Mouse (Mus musculus) liver (tissue): Measurements from ENCODE around the gene Ranbp3l.
"Not testable (repeated sequence)": the region's sequence is repeated elsewhere in the genome, so short reads cannot be mapped to it uniquely, and the experiment has no call there.

Experiments used
- DNase-seq: peaks from one replicate; pipeline ENCODE4 v3.0.0-alpha.2; 2020; ENCODE audit warnings: mixed read lengths

The Ranbp3l gene

DNA sequence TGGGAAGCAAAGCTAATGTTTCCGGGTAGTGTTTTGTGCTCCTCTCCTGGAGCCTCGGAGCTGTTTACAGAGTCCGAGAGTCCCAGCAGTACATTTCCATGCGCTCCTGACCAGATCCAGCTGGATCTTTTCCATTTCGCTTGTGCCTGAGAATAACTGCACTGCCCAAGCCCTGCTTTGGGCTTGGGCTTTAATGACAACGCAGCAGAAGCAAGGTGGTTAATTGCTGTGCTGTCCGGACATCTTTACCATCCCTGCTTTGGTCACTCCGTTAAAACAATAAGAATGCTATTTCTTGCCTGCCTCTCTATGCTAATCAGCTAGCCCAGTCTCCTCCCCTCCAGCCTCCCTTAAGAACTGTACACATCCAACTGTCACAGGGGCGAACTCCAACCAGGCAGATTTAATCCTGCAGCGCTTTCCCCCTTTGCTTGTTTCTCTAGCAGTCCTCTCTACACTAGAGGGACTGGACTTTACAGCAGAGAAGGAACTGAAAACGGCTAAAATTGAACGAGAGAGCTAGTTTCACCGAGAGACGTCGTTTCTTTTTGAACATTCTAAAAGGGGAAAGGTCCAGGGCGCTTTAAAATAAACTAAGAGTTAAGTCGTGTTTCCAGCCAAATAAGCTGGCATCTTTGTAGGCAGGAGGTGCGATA, at the start of gene Ranbp3l:
TSS of gene Ranbp3l (plus strand) at position 377 of the 656 bp plus-strand sequence.
- peak; percentile 4 for DNase-seq

DNA sequence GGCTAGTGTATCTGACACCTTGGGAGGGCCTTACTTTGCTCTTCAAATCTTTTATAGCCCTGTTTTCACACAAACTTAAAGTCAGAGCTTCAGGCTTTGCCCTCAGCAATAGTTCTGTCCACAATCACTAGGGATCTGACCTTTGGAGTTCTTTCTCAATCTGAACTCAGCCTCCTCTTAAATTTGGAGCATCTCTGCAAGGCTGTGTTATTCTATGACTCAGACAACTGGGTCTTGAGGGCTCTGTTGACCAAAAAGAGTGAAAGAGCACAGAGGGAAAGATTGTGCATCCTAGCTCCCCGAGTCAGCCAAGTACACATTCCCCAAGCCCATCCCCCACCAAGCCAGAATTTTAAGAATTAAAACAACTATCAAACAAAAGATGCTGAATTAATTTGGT, 37.7 kb upstream of the Ranbp3l start:
- no peak for DNase-seq

DNA sequence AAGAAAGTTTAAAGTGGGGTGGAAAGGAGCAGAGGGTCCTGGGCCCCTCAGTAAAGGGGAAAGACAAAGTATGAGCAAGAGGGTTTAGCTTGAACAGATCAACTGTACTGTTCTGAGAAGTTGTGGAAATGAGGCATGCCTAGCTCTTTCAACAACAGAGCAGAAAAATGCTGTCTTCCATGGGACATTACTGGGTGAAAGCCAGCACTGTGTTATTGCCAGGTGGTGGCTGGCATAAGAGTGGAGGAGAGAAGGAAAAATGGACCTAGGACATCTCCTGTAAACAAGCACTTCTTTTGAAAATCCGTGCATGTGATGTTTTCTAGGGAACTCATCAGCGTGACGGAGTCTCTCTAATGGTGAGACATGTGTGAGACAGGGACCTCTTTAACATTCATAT, 30.8 kb upstream of the Ranbp3l start:
- no peak for DNase-seq

GRCm38 (mm10) chr15:8940861-8941260, 26.9 kb upstream of the Ranbp3l start:
- DNase-seq: no peak

GRCm38 (mm10) chr15:8950856-8951255, 16.9 kb upstream of the Ranbp3l start:
- DNase-seq: no peak

DNA sequence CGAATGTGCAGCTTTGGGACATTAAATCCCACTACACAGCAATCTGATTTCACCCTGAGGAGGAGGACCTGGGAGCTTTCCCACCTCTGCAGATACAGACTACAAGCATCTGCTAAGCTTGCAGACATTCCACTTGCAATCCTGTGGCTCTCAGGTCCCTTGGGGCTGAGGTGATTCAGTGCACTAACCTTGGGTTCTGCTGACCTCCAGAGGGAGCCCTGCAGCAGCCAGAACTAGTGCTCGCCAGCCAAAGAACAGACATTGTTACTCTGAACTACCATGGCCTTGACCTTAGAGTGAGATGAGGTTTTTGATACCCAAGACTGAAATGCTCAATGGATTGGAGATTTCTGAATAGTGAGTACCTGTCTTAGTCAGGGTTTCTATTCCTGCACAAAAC, 4.4 kb upstream of the Ranbp3l start:
- peak; percentile 13 for DNase-seq

DNA sequence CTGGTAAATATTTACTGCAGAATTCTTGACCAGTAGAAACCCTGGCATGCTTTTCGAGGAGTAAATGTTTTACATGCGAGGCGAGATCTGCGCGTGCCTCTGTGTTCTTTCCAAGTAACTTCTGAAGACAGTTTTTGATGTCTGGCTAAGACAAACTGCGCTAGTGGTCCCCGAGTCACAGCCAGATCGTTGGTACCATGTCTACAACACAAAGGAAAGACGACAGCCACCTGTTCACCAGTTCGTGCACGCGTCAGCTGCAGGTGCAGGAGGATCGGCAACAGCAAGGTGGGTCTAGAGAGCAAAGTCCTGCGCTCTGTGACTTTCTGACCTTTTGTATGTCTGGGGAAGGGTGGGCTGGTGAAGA, 463 bp downstream of the Ranbp3l start:
- no peak for DNase-seq

- no peak for DNase-seq
These were observed 1.4 kb downstream of the Ranbp3l start for GRCm38 (mm10) chr15:8969061-8969635.

DNA sequence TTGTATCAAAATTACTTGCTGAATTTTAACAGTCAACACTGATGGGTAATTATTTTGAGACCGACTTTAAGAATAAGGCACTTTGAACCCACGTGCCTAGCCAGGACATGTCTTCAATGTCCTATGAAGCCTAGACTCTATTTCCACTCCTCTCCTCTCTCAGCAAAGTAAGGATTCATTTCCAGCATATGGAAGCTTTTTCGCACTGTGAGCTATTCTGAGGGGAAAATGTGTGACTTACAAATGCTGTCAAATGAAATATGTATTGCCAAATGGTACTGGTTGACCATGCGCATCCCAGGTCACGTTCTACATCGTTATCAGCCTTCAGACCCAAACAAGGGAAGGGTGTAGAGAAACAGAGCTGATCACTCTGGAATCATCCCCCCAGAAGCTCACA, 23.5 kb downstream of the Ranbp3l start:
- DNase-seq: no peak

DNA sequence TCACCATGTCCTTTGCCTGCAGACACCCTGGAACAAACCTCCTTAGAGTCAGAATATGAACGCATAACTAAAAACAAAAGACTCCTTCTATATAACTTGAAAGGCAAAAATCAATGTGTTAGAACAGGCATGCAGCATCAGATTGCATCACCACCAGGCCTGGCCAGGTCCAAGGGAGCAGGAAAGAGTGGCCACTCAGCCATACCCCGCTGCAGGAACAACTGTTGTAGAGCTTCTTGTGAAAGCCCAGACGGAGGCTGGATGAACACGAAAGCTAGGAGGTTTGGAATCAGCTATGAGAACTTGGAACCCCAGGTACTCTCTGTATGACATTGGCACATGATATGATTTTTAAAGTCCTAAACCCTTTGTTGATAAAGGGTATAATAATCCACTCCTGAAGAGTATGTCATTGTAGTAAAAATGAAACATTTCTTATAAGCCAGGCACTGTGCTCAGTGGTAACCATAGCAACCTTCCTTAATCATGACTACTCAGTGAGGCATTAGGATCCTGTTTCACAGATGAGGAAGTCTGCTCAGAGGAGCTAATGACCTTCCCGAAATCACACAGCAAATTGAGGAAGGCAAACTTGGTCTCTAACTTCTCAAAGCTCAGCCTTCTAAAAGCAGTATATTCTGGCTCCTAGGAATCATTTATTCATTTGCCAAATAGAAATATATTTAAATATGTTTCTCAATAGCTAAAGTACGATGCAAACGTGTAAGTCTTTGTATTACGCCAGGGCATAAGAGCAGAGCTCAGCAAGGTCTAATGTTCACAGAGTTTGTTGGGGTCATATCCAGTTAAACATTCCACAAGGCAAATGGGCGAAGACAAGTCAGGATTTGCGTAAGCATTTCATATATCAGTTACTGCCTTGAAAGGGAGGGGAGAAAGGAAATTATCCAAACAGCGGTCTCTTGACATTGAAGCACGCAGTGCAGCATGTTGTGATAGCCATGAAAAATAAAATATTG, 24.4 kb downstream of the Ranbp3l start:
- peak; percentile 10 for DNase-seq

- peak; percentile 6 for DNase-seq
These were observed 27.0 kb downstream of the Ranbp3l start for GRCm38 (mm10) chr15:8994608-8995277.

GRCm38 (mm10) chr15:8995490-8995889, 27.7 kb downstream of the Ranbp3l start:
- no peak for DNase-seq

DNA sequence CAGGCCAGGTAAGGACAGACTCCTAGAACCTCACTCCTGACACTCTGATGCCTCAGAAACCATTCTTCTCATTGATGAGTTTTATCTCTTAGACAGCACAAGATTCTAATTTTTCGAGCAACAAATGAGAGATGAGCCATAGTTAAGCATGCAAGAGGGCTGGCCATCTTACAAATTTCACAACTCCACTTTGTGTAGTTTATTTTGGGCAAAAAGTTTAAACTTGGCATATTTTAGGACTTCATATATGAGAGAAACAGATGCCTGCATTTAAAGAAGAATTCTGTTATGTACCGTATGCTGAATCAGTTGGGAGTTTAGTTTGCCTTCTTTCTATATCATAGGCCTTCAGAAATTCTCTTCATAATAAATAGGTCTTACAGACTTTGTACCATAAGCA, 35.0 kb downstream of the Ranbp3l start:
- DNase-seq: no peak

DNA sequence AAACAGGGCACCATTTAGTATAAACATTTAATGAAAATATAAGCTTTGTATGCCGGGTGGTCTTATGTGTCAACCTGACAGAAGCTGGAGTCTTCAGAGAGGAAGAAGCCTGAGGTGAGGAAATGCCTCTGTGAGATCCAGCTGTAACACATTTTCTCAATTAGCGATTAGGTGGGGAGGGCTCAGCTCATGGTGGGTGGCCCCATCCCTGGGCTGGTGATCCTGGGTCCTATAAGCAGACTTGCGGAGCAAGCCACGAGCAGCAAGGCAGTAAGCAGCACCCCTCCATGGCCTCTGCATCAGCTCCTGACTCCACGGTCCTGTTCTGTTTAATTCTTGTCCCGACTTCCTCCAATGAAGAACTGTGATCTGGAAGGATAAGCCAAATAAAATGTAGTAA, 41.4 kb downstream of the Ranbp3l start:
- DNase-seq: no peak

DNA sequence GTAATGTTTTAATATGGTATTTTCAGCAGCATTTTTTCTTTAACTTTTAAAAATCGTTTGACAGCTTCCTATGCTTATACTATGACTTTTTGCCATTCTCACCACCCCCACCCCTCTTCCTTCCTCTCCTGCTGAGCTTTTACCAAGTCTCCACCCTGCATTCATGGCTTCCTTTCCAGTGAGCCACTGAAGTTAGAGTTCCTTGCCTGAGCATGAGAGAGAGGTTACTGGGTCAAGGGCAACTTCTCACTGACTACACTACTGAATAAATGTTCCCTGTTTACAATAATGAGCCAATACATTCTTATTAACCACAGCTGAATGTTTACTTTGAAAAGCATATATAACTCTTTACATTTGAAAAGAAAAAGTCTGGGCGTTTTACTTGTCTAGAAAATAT, 46.8 kb downstream of the Ranbp3l start:
- DNase-seq: no peak

DNA sequence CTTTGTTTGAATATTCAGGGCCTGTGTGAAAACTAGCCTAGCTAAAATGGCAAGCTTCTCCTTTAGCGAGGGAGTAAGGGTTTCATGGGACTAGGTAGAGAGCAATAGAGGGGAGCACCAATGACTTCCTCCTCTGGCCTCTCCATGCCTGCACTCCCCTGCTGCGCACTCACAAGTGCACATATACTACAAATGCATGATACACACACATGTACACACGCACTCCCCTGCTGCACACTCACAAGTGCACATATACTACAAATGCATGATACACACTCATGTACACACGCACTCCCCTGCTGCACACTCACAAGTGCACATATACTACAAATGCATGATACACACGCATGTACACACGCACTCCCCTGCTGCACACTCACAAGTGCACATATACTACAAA, 47.7 kb downstream of the Ranbp3l start:
- DNase-seq: not testable (repeated sequence)

- DNase-seq: no peak
These were observed 88.0 kb downstream of the Ranbp3l start for GRCm38 (mm10) chr15:9055704-9056103.

- DNase-seq: no peak
These were observed 92.1 kb downstream of the Ranbp3l start for GRCm38 (mm10) chr15:9059856-9060255.

GRCm38 (mm10) chr15:9061150-9061882, 93.6 kb downstream of the Ranbp3l start:
- no peak for DNase-seq

DNA sequence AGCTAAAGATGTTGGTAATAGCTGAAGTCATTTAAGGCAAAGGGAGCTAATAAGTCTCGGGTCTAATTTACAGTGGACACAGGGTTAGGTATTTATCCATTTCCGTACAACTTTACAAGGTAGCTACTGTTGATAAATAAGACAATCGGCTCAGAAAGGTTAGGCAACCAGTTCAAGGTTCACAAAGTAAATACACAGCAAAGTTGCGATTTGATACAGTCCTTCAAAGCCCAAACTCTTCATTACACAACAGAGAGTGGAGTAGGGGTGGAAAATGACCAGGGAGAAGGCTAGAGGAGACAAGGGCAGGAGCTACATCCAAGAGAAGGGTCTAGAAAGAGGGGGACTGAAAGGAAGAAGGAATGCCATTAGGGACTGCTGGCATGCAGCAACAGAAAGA, 101.1 kb downstream of the Ranbp3l start:
- DNase-seq: no peak

- no peak for DNase-seq
These were observed 102.6 kb downstream of the Ranbp3l start for GRCm38 (mm10) chr15:9070353-9070752.

GRCm38 (mm10) chr15:9070912-9071555, 103.3 kb downstream of the Ranbp3l start, which contains the start of gene Nadk2:
Nadk2 (plus strand) TSS chr15:9071260.
- DNase-seq: peak; percentile 100
